Mouse (Mus musculus) neural tube, embryonic 11.5 days (tissue): ENCODE measurements around the gene Megf11. TPM values are rescaled to one million over a fixed set of nuclear protein-coding genes. Genes with fewer than 3 reads are reported as not detected.
"Not testable (repeated sequence)": the region's sequence is repeated elsewhere in the genome, so short reads cannot be mapped to it uniquely, and the experiment has no call there.

Experiments
- ATAC-seq: fragments of 200-750 bp; cut with Nextera tagmentation; 2 replicates; pipeline ENCODE4 v1.8.0; 2017; ENCODE audit warnings: moderate number of reproducible peaks, mild to moderate bottlenecking, moderate TSS enrichment, moderate library complexity; ENCODE audit not compliant: insufficient read depth, low FRiP score, low TSS enrichment
- DNase-seq: peaks from one replicate; pipeline ENCODE4 v3.0.0-alpha.2; 2015; ENCODE audit warnings: low spot score
- H3K27ac ChIP-seq: fragments of 300-500 bp; sonication (generic); 2 replicates; pipeline ENCODE4 v1.5.1; 2014; ENCODE audit warnings: low read depth, mild to moderate bottlenecking, low read length
- H3K27me3 ChIP-seq: fragments of 300-500 bp; sonication (generic); 2 replicates; pipeline ENCODE4 v1.6.1; 2014; ENCODE audit warnings: mild to moderate bottlenecking, low read length, mixed read lengths; ENCODE audit not compliant: control insufficient read depth, insufficient read depth
- H3K36me3 ChIP-seq: fragments of 300-500 bp; sonication (generic); 2 replicates; pipeline ENCODE4 v1.6.1; 2014; ENCODE audit warnings: mild to moderate bottlenecking, low read length, moderate library complexity, mixed read lengths; ENCODE audit not compliant: control insufficient read depth, insufficient read depth
- H3K4me1 ChIP-seq: fragments of 300-500 bp; sonication (generic); 2 replicates; pipeline ENCODE4 v1.6.1; 2014; ENCODE audit warnings: low read length, mixed read lengths; ENCODE audit not compliant: control insufficient read depth, insufficient read depth
- H3K4me2 ChIP-seq: fragments of 300-500 bp; sonication (generic); 2 replicates; pipeline ENCODE4 v1.6.1; 2014; ENCODE audit warnings: low read depth, mild to moderate bottlenecking, moderate library complexity
- H3K4me3 ChIP-seq: fragments of 300-500 bp; sonication (generic); 2 replicates; pipeline ENCODE4 v1.5.1; 2014; ENCODE audit warnings: low read depth, low read length
- H3K9ac ChIP-seq: fragments of 300-500 bp; sonication (generic); 2 replicates; pipeline ENCODE4 v1.6.1; 2014; ENCODE audit warnings: mild to moderate bottlenecking, low read length
- H3K9me3 ChIP-seq: fragments of 300-500 bp; sonication (generic); 2 replicates; pipeline ENCODE4 v1.6.1; 2016; ENCODE audit warnings: low read length; ENCODE audit not compliant: control insufficient read depth
- WGBS: fragments of 180-500 bp; shearing (Covaris S2); extraction: QIAGEN DNeasy Blood & Tissue Kit; methylation state at CpG from one replicate; pipeline ENCODE4 v1.1.7; 2014; 5-methylcytosine and 5-hydroxymethylcytosine counted together
- polyA plus RNA-seq: library from polyadenylated mRNA; unstranded; fragments of >200 nt; fragmentation: Nextera tagmentation; extraction: Ambion mirVana; gene quantifications from 2 replicates; pipeline ENCODE4 v1.2.1, GENCODE M21; 2014

Megf11 gene
- polyA plus RNA-seq, 1 experiment from 2014 or later = 5.7 TPM

GRCm38 (mm10) chr9:64734992-64735391 lies 349.6 kb downstream of the Megf11 start:
- H3K27ac ChIP-seq, H3K4me2 ChIP-seq, H3K9ac ChIP-seq, ATAC-seq, H3K4me3 ChIP-seq, H3K36me3 ChIP-seq, H3K9me3 ChIP-seq, H3K27me3 ChIP-seq, DNase-seq, H3K4me1 ChIP-seq: not testable (repeated sequence)
- 91% methylated on average over 7 of the region's 7 CpGs for WGBS

GRCm38 (mm10) chr9:64736076-64736638 lies 350.7 kb downstream of the Megf11 start:
- 12% methylated on average over 9 of the region's 9 CpGs for WGBS
- Histone ChIP-seq H3K36me3 (no peaks in the 10 kb centered on the region), H3K27me3 (no peaks in the 10 kb centered on the region), H3K4me3 (peak overlapping the region; percentile 98), H3K9me3 (no peaks in the 10 kb centered on the region), H3K4me1 (0 out of 2 replicates have a peak, but pooled peaks cover 2% of the 10 kb centered on the region), H3K4me2 (peak overlapping the region; percentile 72), H3K9ac (peak overlapping the region; percentile 91), H3K27ac (peak overlapping the region; percentile 84; the same call in 1 of the 2 replicates)
- ATAC-seq (no peak), DNase-seq (no peak)

- H3K4me2 ChIP-seq = peak overlapping the region; percentile 72
- H3K9me3 ChIP-seq = no peaks in the 10 kb centered on the region
- H3K9ac ChIP-seq = peak overlapping the region; percentile 91
- ATAC-seq (peak; percentile 81), DNase-seq (peak; percentile 62)
- H3K27me3 ChIP-seq = no peaks in the 10 kb centered on the region
- peak overlapping the region; percentile 84 for H3K27ac ChIP-seq
- H3K36me3 ChIP-seq = no peaks in the 10 kb centered on the region
- H3K4me3 ChIP-seq = peak overlapping the region; percentile 98
- WGBS = 0% methylated on average over 34 of the region's 35 CpGs
- 0 out of 2 replicates have a peak, but pooled peaks cover 2% of the 10 kb centered on the region for H3K4me1 ChIP-seq
These were observed 351.4 kb downstream of the Megf11 start for GRCm38 (mm10) chr9:64736639-64737405.

GRCm38 (mm10) chr9:64737406-64738201 lies 352.2 kb downstream of the Megf11 start, which contains the start of gene Rab11a:
Rab11a (minus strand) TSS chr9:64737758.
- no peaks in the 10 kb centered on the region for H3K36me3 ChIP-seq
- DNase-seq (peak; percentile 96), ATAC-seq (peak; percentile 96)
- peak within 1 kb of the TSS; percentile 91 for H3K9ac ChIP-seq
- H3K4me3 ChIP-seq = peak within 1 kb of the TSS; percentile 98
- no peaks in the 10 kb centered on the region for H3K9me3 ChIP-seq
- WGBS = under 1% methylated on average over 58 of the region's 61 CpGs
- peak within 1 kb of the TSS; percentile 72 for H3K4me2 ChIP-seq
- H3K27me3 ChIP-seq = no peaks in the 10 kb centered on the region
- 0 out of 2 replicates have a peak, but pooled peaks cover 2% of the 10 kb centered on the region for H3K4me1 ChIP-seq
- peak within 1 kb of the TSS; percentile 84 for H3K27ac ChIP-seq

GRCm38 (mm10) chr9:64739001-64739400 lies 353.6 kb downstream of the Megf11 start:
- H3K27ac ChIP-seq = no peak overlapping the region
- DNase-seq = no peak
- H3K4me2 ChIP-seq = no peak overlapping the region
- H3K27me3 ChIP-seq = no peaks in the 10 kb centered on the region
- ATAC-seq = no peak
- no peaks in the 10 kb centered on the region for H3K36me3 ChIP-seq
- no peaks in the 10 kb centered on the region for H3K9me3 ChIP-seq
- no peak overlapping the region for H3K4me3 ChIP-seq
- H3K4me1 ChIP-seq = 0 out of 2 replicates have a peak, but pooled peaks cover 2% of the 10 kb centered on the region
- H3K9ac ChIP-seq = no peak overlapping the region
- WGBS = 85% methylated on average over 2 of the region's 2 CpGs

- DNase-seq = no peak
These were observed 357.0 kb downstream of the Megf11 start for GRCm38 (mm10) chr9:64742453-64742852.

GRCm38 (mm10) chr9:64747735-64748134 lies 362.3 kb downstream of the Megf11 start:
- Histone ChIP-seq H3K27ac (no peak overlapping the region), H3K36me3 (no peaks in the 10 kb centered on the region), H3K4me2 (no peak overlapping the region), H3K9me3 (no peaks in the 10 kb centered on the region), H3K4me3 (no peak overlapping the region), H3K9ac (no peak overlapping the region), H3K4me1 (no peaks in the 10 kb centered on the region), H3K27me3 (no peaks in the 10 kb centered on the region)
- DNase-seq (no peak), ATAC-seq (no peak)
- WGBS = 86% methylated on average over 4 of the region's 4 CpGs

More at GRCm38 (mm10) chr9:64742453-64742852, 357.0 kb downstream of the Megf11 start:
- Histone ChIP-seq H3K36me3 (no peaks in the 10 kb centered on the region), H3K4me1 (no peaks in the 10 kb centered on the region), H3K9ac (no peak overlapping the region), H3K4me2 (no peak overlapping the region), H3K27ac (no peak overlapping the region), H3K4me3 (no peak overlapping the region), H3K9me3 (no peaks in the 10 kb centered on the region), H3K27me3 (no peaks in the 10 kb centered on the region)
- 79% methylated on average over 1 of the region's 1 CpGs for WGBS
- ATAC-seq = no peak

- no peaks in the 10 kb centered on the region for H3K4me1 ChIP-seq
- H3K9ac ChIP-seq = no peak overlapping the region
- ATAC-seq (no peak), DNase-seq (no peak)
- H3K36me3 ChIP-seq = no peaks in the 10 kb centered on the region
- no peaks in the 10 kb centered on the region for H3K27me3 ChIP-seq
- no peaks in the 10 kb centered on the region for H3K9me3 ChIP-seq
- no peak overlapping the region for H3K4me3 ChIP-seq
- no peak overlapping the region for H3K27ac ChIP-seq
- WGBS = 89% methylated on average over 6 of the region's 6 CpGs
- no peak overlapping the region for H3K4me2 ChIP-seq
These were observed 363.9 kb downstream of the Megf11 start for GRCm38 (mm10) chr9:64749314-64749713.
